Mouse (Mus musculus) left cerebral cortex, adult 9 months (tissue): Measurements from ENCODE around the gene Slc27a2.
A peak's percentile ranks its signal among the peaks of the same experiment; 100 is the strongest.

Source experiments
- DNase-seq, 2 experiments: peaks; one replicate each; pipeline ENCODE4 v3.0.0; 2022; ENCODE audit warnings: low spot score in 2 of 2

Slc27a2 gene

GRCm38 (mm10) chr2:126553291-126553639 lies 1.1 kb downstream of the Slc27a2 start:
- no peak for DNase-seq

GRCm38 (mm10) chr2:126555533-126555932 lies 3.3 kb downstream of the Slc27a2 start:
- no peak for DNase-seq

GRCm38 (mm10) chr2:126560094-126560493 lies 7.9 kb downstream of the Slc27a2 start:
- no peak for DNase-seq

- DNase-seq, result no peak
Measured at GRCm38 (mm10) chr2:126563411-126564105, 11.4 kb downstream of the Slc27a2 start.

GRCm38 (mm10) chr2:126572163-126572562 lies 20.0 kb downstream of the Slc27a2 start:
- DNase-seq, result no peak

- no peak for DNase-seq
Measured at GRCm38 (mm10) chr2:126572747-126573146, 20.5 kb downstream of the Slc27a2 start.

GRCm38 (mm10) chr2:126575391-126576176 lies 23.4 kb downstream of the Slc27a2 start:
- DNase-seq, result no peak

- no peak for DNase-seq
Measured at GRCm38 (mm10) chr2:126577362-126577761, 25.2 kb downstream of the Slc27a2 start.

- no peak for DNase-seq
Measured at GRCm38 (mm10) chr2:126579282-126579681, 27.1 kb downstream of the Slc27a2 start.

- DNase-seq, result no peak
Measured at GRCm38 (mm10) chr2:126583960-126584359, 31.8 kb downstream of the Slc27a2 start.

GRCm38 (mm10) chr2:126584621-126585369 lies 32.6 kb downstream of the Slc27a2 start:
- no peak for DNase-seq

- DNase-seq, result no peak
Measured at GRCm38 (mm10) chr2:126587468-126587867, 35.3 kb downstream of the Slc27a2 start.

GRCm38 (mm10) chr2:126591304-126591703 lies 39.1 kb downstream of the Slc27a2 start:
- no peak for DNase-seq

GRCm38 (mm10) chr2:126593831-126594610 lies 41.8 kb downstream of the Slc27a2 start:
- DNase-seq, result peak in 1 of 2 experiments; percentile 50

- no peak for DNase-seq
Measured at GRCm38 (mm10) chr2:126596347-126597072, 44.3 kb downstream of the Slc27a2 start.

GRCm38 (mm10) chr2:126597279-126598241 lies 45.4 kb downstream of the Slc27a2 start:
- DNase-seq, result no peak

GRCm38 (mm10) chr2:126598359-126598758 lies 46.2 kb downstream of the Slc27a2 start:
- DNase-seq, result no peak

GRCm38 (mm10) chr2:126599005-126599404 lies 46.8 kb downstream of the Slc27a2 start:
- no peak for DNase-seq

- no peak for DNase-seq
Measured at GRCm38 (mm10) chr2:126600533-126600932, 48.3 kb downstream of the Slc27a2 start.
